ENCODE assay signal across 8 mouse cellular contexts in the genomic region with DNA sequence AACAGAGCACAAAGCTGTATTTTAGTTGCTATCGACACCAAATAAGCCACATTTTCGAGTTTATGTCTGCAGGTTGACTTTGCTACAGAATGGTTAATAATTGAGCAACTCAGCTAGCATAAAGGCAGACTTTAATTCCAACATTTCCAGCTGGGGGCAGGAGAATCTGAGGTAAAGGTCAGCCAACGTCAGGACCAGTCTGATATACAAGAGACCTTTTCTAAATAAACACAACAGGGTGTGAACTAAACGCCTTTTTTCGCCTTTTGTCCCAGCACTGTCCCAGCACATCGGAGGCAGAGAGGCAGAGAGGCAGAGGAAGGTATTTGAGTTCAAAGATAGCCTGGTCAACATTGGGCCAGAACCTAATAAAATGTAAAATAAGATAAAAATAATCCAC. TPM values are rescaled to one million over a fixed set of nuclear protein-coding genes. Genes with fewer than 3 reads are reported as not detected.
DNase-seq lines count a peak whose midpoint lies in the region; ATAC-seq lines count a peak whose summit lies in the region.

No protein-coding gene starts in this region.

- H3K9ac ChIP-seq in lung, embryonic 15.5 days: peak overlapping the region; percentile 87
- H3K9ac ChIP-seq in forebrain, embryonic 15.5 days (replicated peaks): peak overlapping the region; percentile 48
- peak overlapping the region; percentile 74 for H3K9ac ChIP-seq in neural tube, embryonic 13.5 days

- WGBS in lung, embryonic 15.5 days: 10% methylated on average over 6 of the region's 6 CpGs
- 20% methylated on average over 6 of the region's 6 CpGs for WGBS in forebrain, embryonic 15.5 days
- 12% methylated on average over 6 of the region's 6 CpGs for WGBS in neural tube, embryonic 13.5 days

- no peak overlapping the region for H3K27ac ChIP-seq in lung, embryonic 15.5 days
- H3K27ac ChIP-seq in forebrain, embryonic 15.5 days (replicated peaks): no peak overlapping the region
- no peak overlapping the region for H3K27ac ChIP-seq in neural tube, embryonic 13.5 days (replicated peaks)

- H3K9me3 ChIP-seq in lung, embryonic 15.5 days: no peaks in the 10 kb centered on the region
- H3K9me3 ChIP-seq in forebrain, embryonic 15.5 days: no peaks in the 10 kb centered on the region
- no peaks in the 10 kb centered on the region for H3K9me3 ChIP-seq in neural tube, embryonic 13.5 days

- peaks cover 18% of the 10 kb centered on the region for H3K36me3 ChIP-seq in lung, embryonic 15.5 days
- peaks cover 9% of the 10 kb centered on the region; the same call in 1 of the 2 replicates for H3K36me3 ChIP-seq in forebrain, embryonic 15.5 days
- peaks cover 6% of the 10 kb centered on the region; the same call in 1 of the 2 replicates for H3K36me3 ChIP-seq in neural tube, embryonic 13.5 days

- no peak for DNase-seq in lung, adult 18-20 months
- DNase-seq in kidney, postnatal 36 days: peak; percentile 35 to 72
- no peak for DNase-seq in thymus, postnatal 14 days
- no peak for DNase-seq in testis, postnatal 14 days (ENCODE audit: low spot score)
- DNase-seq in layer of hippocampus, adult 8-10 months (ENCODE audit: low spot score in 2 of 2): no peak

- peak overlapping the region; percentile 93 for H3K4me3 ChIP-seq in lung, embryonic 15.5 days
- peak overlapping the region; percentile 58 for H3K4me3 ChIP-seq in forebrain, embryonic 15.5 days
- peak overlapping the region; percentile 78 for H3K4me3 ChIP-seq in neural tube, embryonic 13.5 days

- ATAC-seq in lung, embryonic 15.5 days (ENCODE audit: borderline replicate concordance, extremely low read depth, low FRiP score, low TSS enrichment): no peak
- no peak for ATAC-seq in forebrain, embryonic 15.5 days (replicated peaks)
- no peak for ATAC-seq in neural tube, embryonic 13.5 days (ENCODE audit: low read depth)

- H3K27me3 ChIP-seq in lung, embryonic 15.5 days: no peaks in the 10 kb centered on the region
- H3K27me3 ChIP-seq in forebrain, embryonic 15.5 days: no peaks in the 10 kb centered on the region
- no peaks in the 10 kb centered on the region for H3K27me3 ChIP-seq in neural tube, embryonic 13.5 days

- H3K4me2 ChIP-seq in lung, embryonic 15.5 days: peak overlapping the region; percentile 61
- peak overlapping the region; percentile 62 for H3K4me2 ChIP-seq in forebrain, embryonic 15.5 days (replicated peaks)
- H3K4me2 ChIP-seq in neural tube, embryonic 13.5 days: peak overlapping the region; percentile 91

- H3K4me1 ChIP-seq in lung, embryonic 15.5 days: peaks cover 7% of the 10 kb centered on the region
- peaks cover 20% of the 10 kb centered on the region for H3K4me1 ChIP-seq in forebrain, embryonic 15.5 days
- peaks cover 10% of the 10 kb centered on the region for H3K4me1 ChIP-seq in neural tube, embryonic 13.5 days (replicated peaks)

RNA-seq across cellular contexts. Expression of a gene that starts 0.8 kb away (rescaled TPM):
- 181 and 183 TPM in 2 replicates for polyA plus RNA-seq in lung, embryonic 15.5 days (2015; fragmentation: Nextera tagmentation; extraction: Ambion mirVana)
- polyA plus RNA-seq in forebrain, embryonic 15.5 days (2015; fragmentation: Nextera tagmentation; extraction: Ambion mirVana): 101 and 105 TPM in 2 replicates
- 38.8 and 42.0 TPM in 2 replicates for polyA plus RNA-seq in neural tube, embryonic 13.5 days (2015; fragmentation: Nextera tagmentation; extraction: Ambion mirVana)
- total RNA-seq in layer of hippocampus, adult 8-10 months (2022): under 1 TPM; 0.41 to 0.89 (median 0.51) TPM

RNA-seq across cellular contexts. Expression of a gene that starts 5.7 kb away (rescaled TPM):
- polyA plus RNA-seq in lung, embryonic 15.5 days (2015; fragmentation: Nextera tagmentation; extraction: Ambion mirVana): not detected in 2 replicates
- not detected in 2 replicates for polyA plus RNA-seq in forebrain, embryonic 15.5 days (2015; fragmentation: Nextera tagmentation; extraction: Ambion mirVana)
- polyA plus RNA-seq in neural tube, embryonic 13.5 days (2015; fragmentation: Nextera tagmentation; extraction: Ambion mirVana): 0.28 and 0.48 TPM in 2 replicates
- not detected for total RNA-seq in layer of hippocampus, adult 8-10 months (2022)

Comparison
In these comparisons a context has a peak if more than half of its experiments do, and no peak if none do; other contexts are left out.
1. DNase-seq: peak in kidney, postnatal 36 days (2 of 2); none in lung, adult 18-20 months (0 of 2), thymus, postnatal 14 days (single experiment), testis, postnatal 14 days (single experiment) and layer of hippocampus, adult 8-10 months (0 of 2).
2. Peak in every context shown above with its lines, with median percentiles within 50 percentile points of each other: H3K4me2 ChIP-seq, H3K4me3 ChIP-seq and H3K9ac ChIP-seq.